Mouse (Mus musculus): ENCODE data around the gene Gvin1. TPM values are rescaled to one million over a fixed set of nuclear protein-coding genes. Genes with fewer than 3 reads are reported as not detected.
"Not testable (repeated sequence)": the region's sequence is repeated elsewhere in the genome, so short reads cannot be mapped to it uniquely, and the experiment has no call there.

The Gvin1 gene
- total and polyA plus RNA-seq, 3 experiments = not detected

DNA sequence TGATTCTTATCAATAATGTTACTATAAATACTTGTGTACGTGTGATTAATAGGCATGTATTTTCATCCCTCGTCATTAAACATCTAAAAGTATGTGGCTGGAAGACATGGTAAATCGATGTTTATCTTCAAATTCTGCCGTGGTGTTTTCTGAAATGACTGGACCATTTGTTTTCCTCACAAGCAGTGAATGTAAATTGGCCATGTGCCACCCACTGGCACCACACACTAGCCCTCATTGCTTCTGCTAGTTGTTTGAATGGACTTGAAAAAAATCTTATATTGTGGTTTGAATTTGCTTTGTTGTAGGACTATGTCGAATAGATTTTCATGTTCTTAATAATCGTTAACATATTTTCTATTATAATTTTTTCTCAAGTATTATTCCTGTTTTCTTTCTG lies 30.5 kb upstream of the Gvin1 start:
- Histone ChIP-seq H3K36me3 (ENCODE audit: control insufficient read depth in 1 of 2, insufficient read depth in 2 of 2, low read length in 2 of 2) (no peaks in the 10 kb centered on the region), H3K27me3 (ENCODE audit: control insufficient read depth in 1 of 2, insufficient read depth in 2 of 2, low read length in 2 of 2) (no peaks in the 10 kb centered on the region), H3K27ac (ENCODE audit: control insufficient read depth, low read depth, low read length) (no peak overlapping the region), H3K9ac (ENCODE audit: control insufficient read depth, low read depth, low read length, poor library complexity, severe bottlenecking) (no peak overlapping the region), H3K9me3 (replicated peaks; ENCODE audit: insufficient read depth, low read length) (no peaks in the 10 kb centered on the region), H3K4me1 (ENCODE audit: control insufficient read depth in 1 of 2, insufficient read depth in 2 of 2, low read length in 2 of 2) (no peaks in the 10 kb centered on the region), H3K4me3 (ENCODE audit: control insufficient read depth in 1 of 2, insufficient read depth in 1 of 2, low read depth in 2 of 2, low read length in 2 of 2) (no peak overlapping the region), H3K79me2 (ENCODE audit: control insufficient read depth, insufficient read depth, low read length, poor library complexity) (no peaks in the 10 kb centered on the region)
- TF ChIP-seq E2F4 (IDR thresholded peaks at IDR 0.05; ENCODE audit: borderline replicate concordance, low read depth, low read length) = no peak
- TF ChIP-seq SMC3 (IDR thresholded peaks at IDR 0.05; ENCODE audit: low read depth, low read length) = no peak
- TF ChIP-seq TBP (IDR thresholded peaks at IDR 0.05; ENCODE audit: low read depth, low read length) = no peak
- no peak for TF ChIP-seq ZNF384 (IDR thresholded peaks at IDR 0.05; ENCODE audit: low read depth, low read length)
- no peak for TF ChIP-seq BHLHE40 (IDR thresholded peaks at IDR 0.05; ENCODE audit: borderline replicate concordance, low read depth, low read length)
- no peak for TF ChIP-seq UBTF (IDR thresholded peaks at IDR 0.05; ENCODE audit: borderline replicate concordance, insufficient read depth, low read depth, low read length)
- TF ChIP-seq SIN3A (IDR thresholded peaks at IDR 0.05; ENCODE audit: low read length) = no peak
- TF ChIP-seq MEF2A (IDR thresholded peaks at IDR 0.05; ENCODE audit: extremely low read depth, insufficient replicate concordance, low read depth, low read length, poor library complexity, severe bottlenecking) = no peak
- TF ChIP-seq ELF1 (IDR thresholded peaks at IDR 0.05; ENCODE audit: low read depth, low read length) = no peak
- TF ChIP-seq ETS1 (IDR thresholded peaks at IDR 0.05; ENCODE audit: low read depth, low read length) = no peak
- TF ChIP-seq NELFE (IDR thresholded peaks at IDR 0.05; ENCODE audit: low read depth, low read length) = no peak
- no peak for TF ChIP-seq POLR2AphosphoS2 (IDR thresholded peaks at IDR 0.05; ENCODE audit: low read length)
- TF ChIP-seq ZKSCAN1 (IDR thresholded peaks at IDR 0.05; ENCODE audit: low read depth, low read length) = no peak
- no peak for TF ChIP-seq CHD2 (IDR thresholded peaks at IDR 0.05; ENCODE audit: low read length)
- no peak for DNase-seq (ENCODE audit: low read depth, low spot score)

DNA sequence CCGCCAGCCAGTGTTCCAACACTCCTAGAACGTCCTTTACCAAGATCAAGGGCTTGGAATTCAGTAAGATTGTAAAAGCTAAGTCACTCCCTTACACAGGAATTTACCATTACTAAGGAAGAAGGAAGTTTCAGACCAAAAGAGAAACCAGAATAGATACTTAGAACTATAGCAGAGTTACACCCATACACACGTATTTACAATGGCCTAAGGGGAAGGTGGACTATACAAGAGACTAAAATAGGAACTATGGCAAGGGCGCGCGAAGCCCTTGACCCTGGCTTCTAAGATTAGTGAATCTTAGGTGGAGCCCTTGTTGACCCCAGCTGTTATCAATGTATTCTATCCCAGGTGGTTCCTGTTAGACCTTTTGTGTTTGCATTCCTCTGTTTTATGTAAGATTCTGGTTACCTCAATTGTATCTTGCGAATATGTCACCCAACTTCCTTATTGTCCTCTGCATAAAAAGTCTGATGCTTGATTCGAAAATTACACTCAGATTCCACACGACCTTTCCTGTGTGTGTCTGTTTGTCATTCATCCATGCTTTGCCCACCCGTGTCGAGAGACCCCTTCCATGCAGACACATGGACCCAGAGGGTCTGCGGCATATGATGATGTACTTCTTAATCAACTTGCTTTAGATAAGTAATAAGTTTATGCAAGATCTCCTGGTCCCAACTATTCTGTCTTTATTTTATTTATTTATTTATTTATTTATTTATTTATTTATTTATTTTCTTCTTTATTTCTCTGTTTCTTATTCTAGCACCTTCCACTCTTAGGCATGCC lies 25.6 kb upstream of the Gvin1 start:
- H3K79me2 ChIP-seq (ENCODE audit: control insufficient read depth, insufficient read depth, low read length, poor library complexity); H3K36me3 ChIP-seq (ENCODE audit: control insufficient read depth in 1 of 2, insufficient read depth in 2 of 2, low read length in 2 of 2); H3K9ac ChIP-seq (ENCODE audit: control insufficient read depth, low read depth, low read length, poor library complexity, severe bottlenecking); H3K4me1 ChIP-seq (ENCODE audit: control insufficient read depth in 1 of 2, insufficient read depth in 2 of 2, low read length in 2 of 2); H3K9me3 ChIP-seq (replicated peaks; ENCODE audit: insufficient read depth, low read length); H3K4me3 ChIP-seq (ENCODE audit: control insufficient read depth in 1 of 2, insufficient read depth in 1 of 2, low read depth in 2 of 2, low read length in 2 of 2); DNase-seq (ENCODE audit: low read depth, low spot score); H3K27me3 ChIP-seq (ENCODE audit: control insufficient read depth in 1 of 2, insufficient read depth in 2 of 2, low read length in 2 of 2); H3K27ac ChIP-seq (ENCODE audit: control insufficient read depth, low read depth, low read length): not testable (repeated sequence)

DNA sequence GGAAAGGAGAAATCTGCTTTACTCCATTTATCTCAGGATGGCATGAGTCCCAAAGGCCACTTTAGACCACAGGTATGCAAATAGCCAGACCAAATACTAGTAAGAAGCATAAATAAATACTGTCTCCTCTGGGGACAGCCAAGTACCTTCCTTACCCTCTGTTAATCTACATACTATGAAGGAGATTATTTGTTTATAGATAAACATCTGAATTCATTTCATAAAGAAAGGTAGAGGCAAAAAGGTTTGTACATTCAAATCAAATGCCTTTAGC lies 22.0 kb upstream of the Gvin1 start:
- H3K4me3 ChIP-seq (ENCODE audit: control insufficient read depth in 1 of 2, insufficient read depth in 1 of 2, low read depth in 2 of 2, low read length in 2 of 2) = no peak overlapping the region

More for the DNA sequence above, 22.0 kb upstream of the Gvin1 start:
- H3K36me3 ChIP-seq (ENCODE audit: control insufficient read depth in 1 of 2, insufficient read depth in 2 of 2, low read length in 2 of 2) = no peaks in the 10 kb centered on the region
- TF ChIP-seq ZC3H11A (IDR thresholded peaks at IDR 0.05; ENCODE audit: low read depth, low read length) (no peak), CHD1 (IDR thresholded peaks at IDR 0.05; ENCODE audit: low read depth, low read length) (no peak), POLR2AphosphoS2 (IDR thresholded peaks at IDR 0.05; ENCODE audit: low read length) (no peak), USF2 (IDR thresholded peaks at IDR 0.05; ENCODE audit: borderline replicate concordance in 1 of 2, insufficient read depth in 1 of 2, low read depth in 1 of 2, low read length in 2 of 2) (no peak), CTCF (IDR thresholded peaks at IDR 0.05 in 2 of 3, conservative IDR thresholded peaks at IDR 0.05 in 1 of 3; ENCODE audit: control insufficient read depth in 1 of 3, insufficient read depth in 1 of 3, low read depth in 2 of 3, low read length in 3 of 3, poor library complexity in 1 of 3, severe bottlenecking in 1 of 3) (no peak), POLR2A (IDR thresholded peaks at IDR 0.05; ENCODE audit: control insufficient read depth in 1 of 2, insufficient read depth in 1 of 2, low read depth in 1 of 2, low read length in 2 of 2, poor library complexity in 1 of 2) (no peak)
- no peak for DNase-seq (ENCODE audit: low read depth, low spot score)
- no peak overlapping the region for H3K27ac ChIP-seq (ENCODE audit: control insufficient read depth, low read depth, low read length)
- H3K79me2 ChIP-seq (ENCODE audit: control insufficient read depth, insufficient read depth, low read length, poor library complexity) = no peaks in the 10 kb centered on the region
- H3K4me1 ChIP-seq (ENCODE audit: control insufficient read depth in 1 of 2, insufficient read depth in 2 of 2, low read length in 2 of 2) = no peaks in the 10 kb centered on the region
- H3K9ac ChIP-seq (ENCODE audit: control insufficient read depth, low read depth, low read length, poor library complexity, severe bottlenecking) = no peak overlapping the region
- H3K27me3 ChIP-seq (ENCODE audit: control insufficient read depth in 1 of 2, insufficient read depth in 2 of 2, low read length in 2 of 2) = no peaks in the 10 kb centered on the region
- no peaks in the 10 kb centered on the region for H3K9me3 ChIP-seq (replicated peaks; ENCODE audit: insufficient read depth, low read length)

All from MEL (cell line).